Mouse (Mus musculus): ENCODE results near the gene Dnajc5. TPM values are rescaled to one million over a fixed set of nuclear protein-coding genes. Genes with fewer than 3 reads are reported as not detected.

Gene Dnajc5
- polyA plus RNA-seq, 1 experiment from 2014 or later: 198 TPM

DNA sequence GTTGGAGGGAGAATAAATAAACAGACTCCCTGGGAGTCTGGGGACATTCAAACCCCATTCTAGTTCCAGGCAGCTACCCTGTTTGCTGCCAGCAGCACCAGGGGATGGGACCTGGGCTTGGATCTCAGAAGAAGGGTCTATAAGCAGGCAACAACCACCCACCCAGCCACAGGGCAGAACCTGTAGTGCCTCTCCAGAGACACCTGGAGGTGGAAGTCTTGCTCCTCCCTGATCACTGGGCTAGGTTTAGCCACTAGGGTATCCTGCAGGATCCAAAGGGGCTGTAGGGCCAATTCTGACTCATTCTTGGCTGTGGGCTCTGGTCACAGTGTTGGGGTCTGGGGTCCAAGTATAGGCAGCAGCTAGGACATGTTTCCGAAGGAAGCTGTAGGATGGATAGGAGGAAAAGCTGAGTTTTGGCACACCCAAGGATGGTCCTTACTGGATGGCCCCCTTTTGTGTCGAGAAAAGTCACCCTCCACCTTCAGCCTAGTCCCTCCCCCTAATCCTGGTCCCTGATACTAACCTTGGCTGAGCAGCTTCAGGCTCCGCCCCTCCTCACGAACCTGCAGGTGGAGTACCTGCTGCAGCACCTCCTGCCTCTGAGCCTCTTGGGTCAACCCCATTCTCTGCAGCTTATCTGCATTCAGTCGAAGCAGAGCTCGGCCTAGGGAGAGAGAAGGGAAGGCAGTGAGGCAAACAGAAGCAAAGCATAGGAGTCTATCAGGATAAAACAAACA lies 76.1 kb downstream of the Dnajc5 start:
- no peaks in the 10 kb centered on the region for H3K27me3 ChIP-seq
- no peaks in the 10 kb centered on the region for H3K9me3 ChIP-seq
- H3K4me1 ChIP-seq (replicated peaks): peaks cover 45% of the 10 kb centered on the region
- no peak for ATAC-seq
- H3K9ac ChIP-seq (replicated peaks): no peak overlapping the region
- H3K36me3 ChIP-seq: peaks cover 16% of the 10 kb centered on the region
- H3K4me3 ChIP-seq (replicated peaks): no peak overlapping the region
- no peak overlapping the region for H3K27ac ChIP-seq
- H3K4me2 ChIP-seq (replicated peaks): no peak overlapping the region
- WGBS: 62% methylated on average over 6 of the region's 6 CpGs

DNA sequence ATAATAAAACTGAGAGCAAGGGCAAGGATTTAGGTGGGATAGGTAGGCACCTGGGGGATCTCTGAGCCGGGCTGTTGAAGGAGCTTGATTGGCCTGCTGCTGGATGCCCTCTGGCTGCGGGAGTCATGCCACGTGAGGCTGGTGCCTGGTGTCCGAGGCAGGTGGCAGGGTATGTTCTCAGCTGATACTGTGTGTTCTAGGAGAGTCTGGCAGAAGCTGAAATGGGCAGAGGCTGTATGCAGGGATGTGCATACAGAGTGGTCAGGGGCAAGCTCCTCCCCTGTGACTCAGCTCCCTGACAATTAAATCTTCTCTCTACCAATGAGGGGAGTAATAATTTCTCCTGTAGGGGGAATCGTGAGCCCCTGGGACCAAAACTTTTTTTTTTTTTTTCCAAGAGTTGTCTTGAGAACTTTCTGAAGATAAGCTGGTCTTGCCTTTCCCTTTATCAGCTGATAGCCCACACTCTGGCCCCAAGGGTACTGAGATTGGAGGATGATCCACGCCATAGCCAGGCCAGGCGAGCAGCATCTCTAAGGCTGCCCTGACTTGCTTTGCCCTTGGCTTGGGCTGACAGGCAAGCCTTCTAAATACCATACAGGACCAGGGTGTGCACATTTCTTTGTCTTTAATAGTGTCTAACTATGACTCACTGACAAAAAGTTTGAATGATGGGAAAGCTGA lies 77.2 kb downstream of the Dnajc5 start:
- Histone ChIP-seq H3K4me2 (replicated peaks) (peak overlapping the region; percentile 75), H3K4me1 (replicated peaks) (peaks cover 50% of the 10 kb centered on the region)

DNA sequence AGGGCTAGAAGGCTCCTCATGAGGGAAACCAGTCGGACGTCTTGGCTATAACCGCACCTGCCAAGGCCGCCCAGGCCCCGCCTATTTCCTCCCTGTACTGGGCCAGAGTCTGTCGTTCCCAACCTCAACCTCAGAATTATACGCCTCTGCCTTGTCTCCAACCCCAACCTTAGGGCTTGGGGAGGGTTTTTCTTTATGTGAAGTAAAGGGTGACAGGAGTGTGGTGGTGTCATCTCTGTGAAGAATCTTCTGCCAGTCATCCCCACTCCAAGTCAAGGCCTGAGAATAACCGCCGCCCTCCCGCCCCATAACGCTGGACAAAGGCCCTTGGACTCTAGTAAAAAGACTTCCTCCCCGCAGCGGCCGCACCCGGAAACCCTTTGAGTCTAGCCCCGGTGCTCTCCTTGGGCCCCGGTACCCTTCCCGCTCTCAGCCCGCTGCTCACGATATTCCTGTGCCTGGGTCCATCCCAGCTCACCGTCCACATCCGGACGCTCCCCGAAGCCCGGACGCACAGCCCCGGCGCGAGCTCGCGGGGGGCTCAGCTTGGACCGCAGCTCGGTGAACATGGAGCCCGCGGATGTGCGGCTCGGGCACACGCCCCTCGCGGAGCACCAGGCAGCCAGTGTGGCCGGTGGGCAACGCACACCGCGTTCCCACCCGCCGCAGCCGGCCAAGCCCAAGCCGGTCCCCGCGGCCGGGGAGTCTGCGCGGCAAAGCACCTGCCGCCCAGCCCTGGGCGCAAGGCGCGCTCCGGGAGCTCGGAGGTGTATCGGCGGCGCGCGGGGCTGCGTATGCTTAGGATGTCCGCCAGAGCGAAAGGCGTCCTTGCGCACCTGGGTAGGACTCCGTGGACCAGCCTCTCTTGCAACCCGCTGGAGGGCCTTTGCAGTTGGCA lies 78.4 kb downstream of the Dnajc5 start, which contains the start of gene Samd10:
TSS of gene Samd10 (minus strand) at position 759 of the 898 bp plus-strand sequence.
- no peaks in the 10 kb centered on the region for H3K27me3 ChIP-seq
- peak within 1 kb of the TSS; percentile 75 for H3K4me2 ChIP-seq (replicated peaks)
- no peaks in the 10 kb centered on the region for H3K9me3 ChIP-seq
- peak within 1 kb of the TSS; percentile 54 for H3K4me3 ChIP-seq (replicated peaks)
- ATAC-seq: peak; percentile 29
- peak within 1 kb of the TSS; percentile 91 for H3K27ac ChIP-seq
- H3K4me1 ChIP-seq (replicated peaks): peaks cover 49% of the 10 kb centered on the region
- 1% methylated on average over 71 of the region's 71 CpGs for WGBS
- peaks cover 16% of the 10 kb centered on the region for H3K36me3 ChIP-seq
- peak within 1 kb of the TSS; percentile 85 for H3K9ac ChIP-seq (replicated peaks)

More for the DNA sequence above, 77.2 kb downstream of the Dnajc5 start:
- no peak for ATAC-seq
- Histone ChIP-seq H3K27me3 (no peaks in the 10 kb centered on the region), H3K27ac (no peak overlapping the region), H3K36me3 (peaks cover 16% of the 10 kb centered on the region), H3K9ac (replicated peaks) (0 out of 2 replicates have a peak overlapping the region, but pooled peaks have one; percentile 25), H3K9me3 (no peaks in the 10 kb centered on the region), H3K4me3 (replicated peaks) (peak overlapping the region; percentile 54)
- 69% methylated on average over 7 of the region's 7 CpGs for WGBS

GRCm38 (mm10) chr2:181600226-181600758 lies 80.0 kb downstream of the Dnajc5 start:
- WGBS: 68% methylated on average over 6 of the region's 6 CpGs
- Histone ChIP-seq H3K27ac (0 out of 2 replicates have a peak overlapping the region, but pooled peaks have one; percentile 84), H3K9ac (replicated peaks) (peak overlapping the region; percentile 94; the same call in 1 of the 2 replicates), H3K4me3 (replicated peaks) (peak overlapping the region; percentile 90), H3K9me3 (no peaks in the 10 kb centered on the region), H3K36me3 (peaks cover 15% of the 10 kb centered on the region), H3K4me2 (replicated peaks) (peak overlapping the region; percentile 82), H3K27me3 (no peaks in the 10 kb centered on the region), H3K4me1 (replicated peaks) (peaks cover 49% of the 10 kb centered on the region)
- ATAC-seq: no peak

DNA sequence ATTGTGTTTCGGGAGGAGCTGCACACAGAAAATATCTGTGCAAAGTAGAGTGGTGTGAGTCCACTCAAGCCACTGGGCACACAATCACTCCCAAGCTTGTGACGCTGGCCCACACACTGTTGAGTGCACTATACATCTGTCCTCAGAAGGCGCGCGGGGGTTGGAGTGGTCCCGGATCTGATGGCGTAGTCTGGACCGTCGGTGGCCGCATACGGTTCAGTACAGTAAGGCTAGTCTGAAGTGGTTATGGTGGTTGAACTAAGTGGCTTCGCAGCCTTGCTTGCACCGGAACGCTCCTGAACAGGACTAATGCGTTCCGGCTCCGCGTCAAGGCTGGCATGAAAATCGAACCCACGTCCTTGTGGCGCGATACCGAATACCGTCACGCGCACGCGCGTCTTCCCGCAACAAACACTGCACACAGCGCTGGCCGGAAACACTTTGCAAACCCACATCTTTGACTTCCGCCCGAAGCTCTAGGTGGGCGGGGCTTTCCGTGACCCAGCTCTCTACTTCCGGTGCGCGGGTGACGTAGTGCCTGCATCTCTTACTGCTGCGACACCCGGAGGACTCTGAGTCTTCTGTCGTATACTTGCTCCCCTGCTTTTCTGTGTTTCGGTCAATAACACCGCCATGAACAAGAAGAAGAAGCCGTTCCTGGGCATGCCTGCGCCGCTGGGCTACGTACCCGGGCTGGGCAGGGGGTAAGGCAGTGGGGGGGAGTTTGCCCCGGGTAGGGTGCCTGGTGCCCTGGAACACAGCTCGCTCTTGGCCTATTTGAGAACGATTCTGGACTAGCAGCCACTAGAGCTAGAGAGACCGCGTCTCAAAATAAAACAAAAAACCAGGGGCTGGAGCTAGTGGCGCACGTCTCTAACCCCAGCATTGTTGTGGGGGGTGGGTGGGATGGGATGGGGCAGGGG lies 80.8 kb downstream of the Dnajc5 start:
- H3K4me3 ChIP-seq (replicated peaks): peak overlapping the region; percentile 90
- H3K27me3 ChIP-seq: no peaks in the 10 kb centered on the region
- peak overlapping the region; percentile 84 for H3K27ac ChIP-seq
- 1% methylated on average over 57 of the region's 57 CpGs for WGBS
- peak; percentile 91 for ATAC-seq
- H3K4me2 ChIP-seq (replicated peaks): peak overlapping the region; percentile 82
- H3K4me1 ChIP-seq (replicated peaks): peaks cover 49% of the 10 kb centered on the region
- peak overlapping the region; percentile 94 for H3K9ac ChIP-seq (replicated peaks)
- H3K9me3 ChIP-seq: no peaks in the 10 kb centered on the region
- H3K36me3 ChIP-seq: peaks cover 7% of the 10 kb centered on the region

- Histone ChIP-seq H3K9ac (replicated peaks) (peak overlapping the region; percentile 94), H3K4me1 (replicated peaks) (peaks cover 49% of the 10 kb centered on the region), H3K4me3 (replicated peaks) (peak overlapping the region; percentile 90), H3K27ac (peak overlapping the region; percentile 84), H3K4me2 (replicated peaks) (peak overlapping the region; percentile 82), H3K9me3 (no peaks in the 10 kb centered on the region), H3K36me3 (peaks cover under 1% of the 10 kb centered on the region; the same call in 1 of the 2 replicates), H3K27me3 (no peaks in the 10 kb centered on the region)
- WGBS: 30% methylated on average over 10 of the region's 10 CpGs
- ATAC-seq: no peak
These were observed 81.5 kb downstream of the Dnajc5 start for GRCm38 (mm10) chr2:181601751-181602145.

DNA sequence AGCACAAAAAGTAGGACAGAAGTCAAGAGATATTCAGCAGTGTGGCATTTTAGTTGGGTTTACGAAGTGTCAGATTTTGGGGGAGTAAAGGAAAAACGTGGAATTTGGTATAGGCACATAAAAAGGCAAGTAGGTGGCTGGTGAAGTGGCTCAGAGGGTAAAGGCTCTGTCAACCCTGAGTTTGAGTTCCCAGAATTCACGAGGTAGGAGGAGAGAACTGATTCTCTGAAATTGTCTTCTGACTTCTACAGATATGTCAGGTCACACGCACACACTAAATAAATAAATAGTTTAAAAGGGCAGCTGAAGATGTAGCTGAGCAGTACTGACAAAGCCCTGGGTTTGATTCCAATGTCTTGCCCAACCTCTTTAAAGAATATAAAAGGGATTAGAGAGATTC lies 82.1 kb downstream of the Dnajc5 start:
- Histone ChIP-seq H3K4me1 (replicated peaks) (peaks cover 45% of the 10 kb centered on the region), H3K9ac (replicated peaks) (peak overlapping the region; percentile 94; the same call in 1 of the 2 replicates), H3K27me3 (no peaks in the 10 kb centered on the region), H3K4me3 (replicated peaks) (peak overlapping the region; percentile 90), H3K9me3 (no peaks in the 10 kb centered on the region), H3K36me3 (no peaks in the 10 kb centered on the region), H3K27ac (no peak overlapping the region), H3K4me2 (replicated peaks) (peak overlapping the region; percentile 82)
- no peak for ATAC-seq
- 79% methylated on average over 4 of the region's 4 CpGs for WGBS

Small RNA genes within 50 kb of the gene (microRNA-seq; reads per million reads assigned to microRNA genes)
- not detected for gene Mir7006

Other genes starting within 250 kb of the Dnajc5 start
- gene Gmeb2, start 232.4 kb upstream of the Dnajc5 start, polyA plus RNA-seq (2015; fragmentation: Nextera tagmentation; extraction: Ambion mirVana): 19.7 and 19.9 TPM in 2 replicates
- gene Stmn3, start 206.0 kb upstream of the Dnajc5 start, polyA plus RNA-seq (2015; fragmentation: Nextera tagmentation; extraction: Ambion mirVana): 996 and 1,042 TPM in 2 replicates
- 33.6 and 40.6 TPM in 2 replicates for gene Rtel1, start 200.7 kb upstream of the Dnajc5 start, polyA plus RNA-seq (2015; fragmentation: Nextera tagmentation; extraction: Ambion mirVana)
- 71.5 and 78.5 TPM in 2 replicates for gene Zgpat, start 155.6 kb upstream of the Dnajc5 start, polyA plus RNA-seq (2015; fragmentation: Nextera tagmentation; extraction: Ambion mirVana)
- gene Arfrp1, start 155.1 kb upstream of the Dnajc5 start, polyA plus RNA-seq (2015; fragmentation: Nextera tagmentation; extraction: Ambion mirVana): 91.6 and 95.9 TPM in 2 replicates
- 42.1 and 46.7 TPM in 2 replicates for gene Lime1, start 140.4 kb upstream of the Dnajc5 start, polyA plus RNA-seq (2015; fragmentation: Nextera tagmentation; extraction: Ambion mirVana)
- 24.1 and 24.3 TPM in 2 replicates for gene Zbtb46, start 61.1 kb upstream of the Dnajc5 start, polyA plus RNA-seq (2015; fragmentation: Nextera tagmentation; extraction: Ambion mirVana)
- gene Abhd16b, start 27.3 kb upstream of the Dnajc5 start, polyA plus RNA-seq (2015; fragmentation: Nextera tagmentation; extraction: Ambion mirVana): not detected in 2 replicates
- 116 and 121 TPM in 2 replicates for gene Tpd52l2, start 23.3 kb upstream of the Dnajc5 start, polyA plus RNA-seq (2015; fragmentation: Nextera tagmentation; extraction: Ambion mirVana)
- gene Uckl1, start 64.4 kb downstream of the Dnajc5 start, polyA plus RNA-seq (2015; fragmentation: Nextera tagmentation; extraction: Ambion mirVana): 71.2 and 82.5 TPM in 2 replicates
- 71.7 and 72.8 TPM in 2 replicates for gene Prpf6, start 71.4 kb downstream of the Dnajc5 start, polyA plus RNA-seq (2015; fragmentation: Nextera tagmentation; extraction: Ambion mirVana)
- gene Zfp512b, start 72.3 kb downstream of the Dnajc5 start, polyA plus RNA-seq (2015; fragmentation: Nextera tagmentation; extraction: Ambion mirVana): 68.1 and 70.2 TPM in 2 replicates
- gene Samd10, start 78.7 kb downstream of the Dnajc5 start, polyA plus RNA-seq (2015; fragmentation: Nextera tagmentation; extraction: Ambion mirVana): 171 and 176 TPM in 2 replicates
- gene Gm29797, start 136.5 kb downstream of the Dnajc5 start, polyA plus RNA-seq (2015; fragmentation: Nextera tagmentation; extraction: Ambion mirVana): not detected in 2 replicates
- gene Sox18, start 151.2 kb downstream of the Dnajc5 start, polyA plus RNA-seq (2015; fragmentation: Nextera tagmentation; extraction: Ambion mirVana): 13.7 and 14.2 TPM in 2 replicates
- 35.7 and 36.9 TPM in 2 replicates for gene Tcea2, start 159.8 kb downstream of the Dnajc5 start, polyA plus RNA-seq (2015; fragmentation: Nextera tagmentation; extraction: Ambion mirVana)
- gene Rgs19, start 173.5 kb downstream of the Dnajc5 start, polyA plus RNA-seq (2015; fragmentation: Nextera tagmentation; extraction: Ambion mirVana): 38.9 and 40.4 TPM in 2 replicates
- gene Lkaaear1, start 178.0 kb downstream of the Dnajc5 start, polyA plus RNA-seq (2015; fragmentation: Nextera tagmentation; extraction: Ambion mirVana): not detected in 2 replicates
- gene Oprl1, start 194.5 kb downstream of the Dnajc5 start, polyA plus RNA-seq (2015; fragmentation: Nextera tagmentation; extraction: Ambion mirVana): 82.3 and 83.9 TPM in 2 replicates
- 46.9 and 49.2 TPM in 2 replicates for gene Myt1, start 242.8 kb downstream of the Dnajc5 start, polyA plus RNA-seq (2015; fragmentation: Nextera tagmentation; extraction: Ambion mirVana)

Data from midbrain, embryonic 13.5 days (tissue).